Mouse (Mus musculus): ENCODE measurements at regions not wholly inside any gene's neighbourhood (a gene's known extent, or its start where the extent isn't known, plus 50 kb on each side); places are given as distances from the start of the nearest gene placed in this dataset.

- DNase-seq (ENCODE audit: low spot score): no peak
Observed at GRCm38 (mm10) chr5:53329591-53329990, 62.7 kb downstream of the Smim20 start.

- no peak for DNase-seq (ENCODE audit: low spot score)
Observed at GRCm38 (mm10) chr5:53336704-53337103, 69.8 kb downstream of the Smim20 start.

- no peak for DNase-seq (ENCODE audit: low spot score)
Observed at GRCm38 (mm10) chr5:53337816-53338215, 70.9 kb downstream of the Smim20 start.

- no peak for DNase-seq (ENCODE audit: low spot score)
Observed at GRCm38 (mm10) chr5:53345164-53345563, 78.3 kb downstream of the Smim20 start.

- peak; percentile 32 for DNase-seq (ENCODE audit: low spot score)
Observed at GRCm38 (mm10) chr5:53346028-53346427, 79.1 kb downstream of the Smim20 start.

GRCm38 (mm10) chr5:53346756-53347155 lies 79.9 kb downstream of the Smim20 start:
- no peak for DNase-seq (ENCODE audit: low spot score)

- DNase-seq (ENCODE audit: low spot score): no peak
Observed at GRCm38 (mm10) chr5:53352852-53353251, 86.0 kb downstream of the Smim20 start.

GRCm38 (mm10) chr5:53354296-53354695 lies 87.4 kb downstream of the Smim20 start:
- no peak for DNase-seq (ENCODE audit: low spot score)

GRCm38 (mm10) chr5:53355069-53355468 lies 88.2 kb downstream of the Smim20 start:
- DNase-seq (ENCODE audit: low spot score): peak; percentile 77

GRCm38 (mm10) chr5:53357086-53357608 lies 90.3 kb downstream of the Smim20 start:
- DNase-seq (ENCODE audit: low spot score): peak; percentile 19

- no peak for DNase-seq (ENCODE audit: low spot score)
Observed at GRCm38 (mm10) chr5:53358181-53358580, 91.3 kb downstream of the Smim20 start.

GRCm38 (mm10) chr5:53359887-53360286 lies 93.0 kb downstream of the Smim20 start:
- no peak for DNase-seq (ENCODE audit: low spot score)

GRCm38 (mm10) chr5:53361295-53361694 lies 94.4 kb downstream of the Smim20 start:
- DNase-seq (ENCODE audit: low spot score): no peak

GRCm38 (mm10) chr5:53363898-53364297 lies 97.0 kb downstream of the Smim20 start:
- DNase-seq (ENCODE audit: low spot score): no peak

GRCm38 (mm10) chr5:53366882-53367561 lies 98.9 kb upstream of the Rbpj start:
- no peak for DNase-seq (ENCODE audit: low spot score)

- DNase-seq (ENCODE audit: low spot score): no peak
Observed at GRCm38 (mm10) chr5:53370272-53370671, 95.7 kb upstream of the Rbpj start.

- no peak for DNase-seq (ENCODE audit: low spot score)
Observed at GRCm38 (mm10) chr5:53371638-53372037, 94.3 kb upstream of the Rbpj start.

GRCm38 (mm10) chr5:53373315-53373714 lies 92.6 kb upstream of the Rbpj start:
- DNase-seq (ENCODE audit: low spot score): no peak

- no peak for DNase-seq (ENCODE audit: low spot score)
Observed at GRCm38 (mm10) chr5:53376856-53377255, 89.1 kb upstream of the Rbpj start.

GRCm38 (mm10) chr5:53377698-53378097 lies 88.3 kb upstream of the Rbpj start:
- DNase-seq (ENCODE audit: low spot score): peak; percentile 31

GRCm38 (mm10) chr5:53378106-53378505 lies 87.8 kb upstream of the Rbpj start:
- DNase-seq (ENCODE audit: low spot score): no peak

- no peak for DNase-seq (ENCODE audit: low spot score)
Observed at GRCm38 (mm10) chr5:53378599-53378998, 87.4 kb upstream of the Rbpj start.

- no peak for DNase-seq (ENCODE audit: low spot score)
Observed at GRCm38 (mm10) chr5:53379612-53380011, 86.3 kb upstream of the Rbpj start.

GRCm38 (mm10) chr5:53380203-53380602 lies 85.7 kb upstream of the Rbpj start:
- no peak for DNase-seq (ENCODE audit: low spot score)
